Mouse (Mus musculus) hematopoietic stem cell, adult 5-6 weeks (primary cell): Measurements from ENCODE around the gene Spag9. TPM values are rescaled to one million over a fixed set of nuclear protein-coding genes. Genes with fewer than 3 reads are reported as not detected.

Experiments
- ATAC-seq, 2 experiments: fragments of 125-278 bp in 1 of 2; replicated peaks in 1 of 2; 2 replicates each; pipeline ENCODE4 v1.8.0; 2016 to 2017; ENCODE audit warnings: inconsistent platforms in 2 of 2, mild to moderate bottlenecking in 2 of 2, moderate number of reproducible peaks in 2 of 2, low read depth in 1 of 2, moderate TSS enrichment in 1 of 2; ENCODE audit not compliant: low FRiP score in 2 of 2, poor library complexity in 2 of 2, severe bottlenecking in 2 of 2, insufficient read depth in 1 of 2, low TSS enrichment in 1 of 2
- total RNA-seq: library from RNA; stranded (forward); fragments of 172-1452, 232-1000 nt; gene quantifications from 2 replicates; pipeline ENCODE4 v1.2.3, GENCODE M21; 2017

Spag9 gene
- total RNA-seq, 1 experiment from 2014 or later = 106 TPM

- ATAC-seq = no peak
Measured at GRCm38 (mm10) chr11:94116655-94117054, 120.8 kb downstream of the Spag9 start.

GRCm38 (mm10) chr11:94117836-94118235 lies 121.9 kb downstream of the Spag9 start:
- ATAC-seq = no peak

- ATAC-seq = peak in 1 of 2 experiments; percentile 64; a peak in 1 of 4 replicates
Measured at GRCm38 (mm10) chr11:94118612-94119011, 122.7 kb downstream of the Spag9 start.

DNA sequence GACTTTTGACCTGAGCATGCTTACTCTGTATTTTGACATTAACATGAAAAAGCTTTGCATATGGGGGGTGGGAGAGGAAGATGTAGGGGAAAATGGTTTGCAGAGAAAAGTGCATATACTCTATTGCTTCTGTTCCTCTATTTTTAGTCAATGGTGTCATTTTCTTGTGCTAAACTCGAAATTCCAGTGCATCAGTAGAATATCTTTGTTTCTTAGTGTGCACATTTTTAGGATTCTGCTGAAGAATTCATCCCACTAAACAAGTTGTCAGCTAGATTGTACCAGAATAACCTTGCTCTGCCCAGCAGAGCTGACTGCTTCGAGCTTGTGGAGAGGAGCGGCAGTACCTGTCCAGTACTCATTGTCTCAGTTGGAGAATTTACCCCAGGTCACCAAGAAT lies 124.8 kb downstream of the Spag9 start:
- ATAC-seq = no peak

- no peak for ATAC-seq
Measured at GRCm38 (mm10) chr11:94121501-94121900, 125.6 kb downstream of the Spag9 start.

DNA sequence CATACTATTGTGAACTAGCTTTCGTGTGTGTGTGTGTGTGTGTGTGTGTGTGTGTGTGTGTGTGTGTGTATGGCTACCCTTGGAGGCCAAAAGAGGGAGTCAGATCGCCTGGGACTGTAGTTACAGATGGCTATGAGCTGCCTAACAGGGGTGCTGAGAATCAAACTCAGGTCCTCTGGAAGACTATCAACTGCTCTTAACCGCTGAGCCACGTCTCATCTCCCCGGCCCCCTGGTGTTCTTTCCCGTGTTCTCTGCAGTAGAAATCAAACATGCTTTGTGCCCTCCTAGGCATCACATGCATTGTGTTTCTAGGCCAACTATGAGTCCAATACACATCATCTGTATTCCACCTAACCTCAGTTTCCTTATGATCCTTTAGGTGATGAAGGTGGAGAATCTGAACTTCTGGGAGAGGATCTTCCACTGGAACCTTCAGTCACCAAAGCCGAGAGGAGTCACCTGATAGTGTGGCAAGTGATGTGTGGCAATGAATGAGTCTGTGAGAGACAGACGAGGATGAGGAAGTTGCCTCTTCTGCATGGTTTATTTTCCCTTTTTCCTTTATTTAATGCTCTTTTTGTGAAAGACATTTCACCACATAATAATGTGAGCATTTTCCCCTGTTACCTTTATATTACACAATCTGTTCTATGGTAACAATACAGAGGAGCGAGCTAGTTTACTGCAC lies 126.6 kb downstream of the Spag9 start:
- ATAC-seq = peak in 1 of 2 experiments; percentile 72; a peak in 2 of 4 replicates

DNA sequence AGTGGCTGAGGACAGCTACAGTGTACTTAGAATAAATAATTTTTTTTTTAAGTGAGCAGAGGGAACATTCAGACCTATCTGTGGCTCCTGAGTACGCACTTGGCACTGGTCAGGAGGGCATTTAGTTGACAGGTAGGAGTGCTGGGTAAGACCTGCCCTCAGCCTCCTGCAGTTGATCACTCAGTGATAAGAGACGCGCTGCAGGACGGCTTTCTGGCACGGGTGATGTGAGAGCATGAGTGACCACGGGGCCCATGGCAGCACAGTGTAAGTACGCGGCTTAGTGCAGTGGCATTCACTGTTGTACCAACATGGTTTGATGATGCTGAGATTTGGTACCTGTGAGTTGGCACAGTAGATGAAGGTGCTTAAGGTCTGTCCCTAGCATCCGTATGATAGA lies 130.8 kb downstream of the Spag9 start:
- ATAC-seq = no peak

DNA sequence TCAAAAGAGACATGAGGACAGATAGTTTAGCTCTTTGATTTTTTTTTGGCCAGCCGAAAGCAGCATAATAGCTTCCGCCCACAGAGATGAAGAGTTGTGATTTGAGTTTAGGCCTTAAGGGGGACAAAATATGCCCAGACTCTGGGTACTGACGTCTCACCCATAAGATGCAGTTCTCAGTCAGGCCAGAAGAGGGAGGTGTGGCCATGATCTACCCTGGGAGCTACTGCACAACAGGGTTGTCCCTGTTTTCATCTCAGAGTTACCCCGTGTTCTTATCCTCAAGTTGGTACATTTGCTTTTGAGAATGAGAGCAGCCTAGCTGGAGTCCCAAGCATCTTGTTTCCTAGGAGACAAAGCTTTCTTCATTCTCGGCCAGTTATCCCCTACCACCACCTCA lies 132.1 kb downstream of the Spag9 start:
- ATAC-seq = peak; percentile 86 to 87

DNA sequence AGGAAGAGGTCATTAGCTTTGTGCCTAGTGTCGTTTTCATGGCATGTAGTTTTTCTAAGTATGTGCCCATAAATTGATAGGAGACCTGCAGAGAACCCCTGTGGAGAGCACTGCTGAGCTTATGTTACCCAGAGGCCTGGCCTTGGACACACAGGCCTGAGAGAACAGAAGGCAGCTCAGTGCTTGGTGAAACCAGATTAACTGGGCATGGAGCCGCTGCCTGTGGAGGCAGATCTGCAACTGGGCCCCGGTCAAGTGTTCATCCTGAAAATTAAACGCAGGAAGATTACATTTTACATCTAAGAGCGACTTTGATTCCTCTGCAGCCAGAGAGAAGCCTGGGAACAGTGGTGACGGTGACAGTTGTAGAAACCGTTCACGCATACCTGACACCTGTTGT lies 132.6 kb downstream of the Spag9 start:
- ATAC-seq = no peak

- peak; percentile 44 to 58 for ATAC-seq
Measured at GRCm38 (mm10) chr11:94129261-94130059, 133.6 kb downstream of the Spag9 start.

DNA sequence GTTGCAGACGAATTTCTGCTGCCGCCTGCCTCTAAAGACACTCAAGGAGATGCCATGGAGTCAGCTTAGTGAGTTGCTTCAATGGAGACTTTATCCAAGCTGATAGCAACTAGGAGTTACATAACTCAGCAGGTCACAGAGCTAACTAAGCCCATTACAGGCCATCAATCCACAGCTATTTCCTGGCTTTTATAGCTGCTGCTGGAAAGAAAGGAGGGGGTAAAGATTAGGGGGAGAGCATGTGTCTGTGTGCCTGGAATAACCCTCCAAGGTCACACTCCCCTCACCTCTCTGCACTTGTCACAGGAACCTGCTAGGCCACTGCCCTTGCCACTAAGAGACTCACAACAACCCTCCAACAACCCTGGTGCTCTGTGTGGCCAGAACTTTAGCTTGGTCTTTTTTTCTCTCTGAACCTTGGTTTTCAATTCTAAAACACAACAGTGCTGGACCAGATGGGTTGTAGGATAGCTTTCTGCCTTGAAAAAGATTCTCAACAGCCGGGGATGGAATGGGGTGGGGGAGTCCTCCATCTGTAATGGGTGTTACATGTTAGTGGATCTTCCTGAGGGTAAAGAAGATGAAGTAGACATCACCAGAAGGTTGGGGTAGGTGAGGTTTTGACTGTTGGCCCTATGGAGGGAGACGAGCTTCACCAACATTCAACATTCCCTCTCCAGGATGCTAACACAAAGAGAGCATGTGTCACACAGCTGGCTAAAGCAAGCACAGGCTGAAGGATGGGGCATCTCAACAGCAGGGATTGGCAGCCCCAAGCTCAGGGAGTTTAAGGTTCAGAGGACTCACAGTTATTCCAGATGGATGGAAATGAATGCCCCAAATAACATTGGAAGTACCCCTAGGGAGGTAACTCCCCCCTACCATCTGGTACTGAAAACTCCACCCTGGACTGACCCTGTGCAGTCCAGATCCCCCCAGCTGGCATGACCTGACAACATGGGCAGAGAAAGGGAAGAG lies 134.5 kb downstream of the Spag9 start:
- no peak for ATAC-seq

DNA sequence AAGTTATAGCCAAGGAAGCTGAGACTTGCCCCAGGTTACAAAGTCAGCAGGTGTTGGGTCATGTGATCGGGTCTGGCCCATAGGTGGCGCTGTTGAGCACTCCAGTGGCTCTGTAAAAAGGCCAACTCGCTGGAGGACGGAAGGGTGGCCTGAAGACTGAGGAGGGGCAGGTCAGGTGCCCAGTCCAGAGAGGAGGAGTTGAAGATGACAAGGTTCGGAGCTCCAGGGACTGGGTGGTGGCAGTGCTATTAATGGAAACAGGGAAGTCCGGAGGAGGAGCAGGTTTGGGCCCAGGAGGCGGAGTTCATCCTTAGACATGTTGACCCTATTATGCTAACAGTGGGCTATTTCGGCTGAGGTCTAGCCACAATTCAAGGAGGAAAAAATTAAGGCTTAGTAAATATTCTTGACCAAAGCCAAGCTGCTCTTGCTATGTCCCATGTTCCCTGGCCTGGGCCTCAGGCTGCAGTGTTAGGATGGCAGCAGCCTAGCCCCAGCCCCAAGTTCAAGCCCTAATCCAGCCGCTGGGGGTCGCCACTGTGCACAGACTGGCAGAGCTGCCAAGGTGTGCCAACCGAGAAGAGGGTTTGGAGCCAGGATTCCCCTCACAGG lies 137.6 kb downstream of the Spag9 start:
- ATAC-seq = peak; percentile 74 to 83

DNA sequence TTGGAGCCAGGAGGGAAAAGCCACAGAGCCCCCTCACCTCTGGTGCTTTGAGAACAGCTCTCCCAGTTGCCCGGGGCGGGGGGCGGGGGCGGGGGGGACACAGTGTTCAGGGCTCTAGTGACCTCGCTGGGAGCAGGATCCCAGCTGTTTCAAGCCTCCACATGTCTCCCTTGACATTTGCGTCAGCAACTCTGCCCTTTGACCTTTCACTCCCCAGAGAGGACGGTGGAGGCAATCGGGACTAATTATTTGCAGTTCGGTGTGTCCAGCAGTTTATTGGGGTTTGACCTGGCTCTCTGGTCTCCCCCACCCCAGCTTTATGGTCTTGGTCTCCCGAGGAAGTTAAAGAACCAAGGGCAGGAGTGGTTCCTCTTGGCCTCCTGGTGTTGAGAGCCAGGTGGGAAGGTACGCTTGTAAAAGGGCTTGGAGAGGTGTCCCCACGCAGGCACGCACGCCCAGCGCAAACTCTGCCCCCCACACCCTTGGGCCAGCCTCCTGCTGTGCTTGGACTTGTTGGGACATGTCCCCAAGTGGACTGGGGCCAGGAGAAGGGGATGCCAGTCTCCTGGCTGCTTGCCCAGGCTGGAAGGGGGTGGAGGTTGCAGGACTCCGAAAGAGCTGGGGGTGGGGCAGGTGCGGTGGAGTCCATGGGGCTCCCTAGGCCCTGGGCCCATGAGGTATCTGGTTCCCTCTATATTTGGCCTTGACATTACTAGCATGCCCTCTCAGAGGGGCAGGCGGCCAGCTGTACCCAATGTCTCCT lies 138.4 kb downstream of the Spag9 start:
- ATAC-seq = no peak

- ATAC-seq = no peak
Measured at GRCm38 (mm10) chr11:94135581-94136001, 139.7 kb downstream of the Spag9 start.

DNA sequence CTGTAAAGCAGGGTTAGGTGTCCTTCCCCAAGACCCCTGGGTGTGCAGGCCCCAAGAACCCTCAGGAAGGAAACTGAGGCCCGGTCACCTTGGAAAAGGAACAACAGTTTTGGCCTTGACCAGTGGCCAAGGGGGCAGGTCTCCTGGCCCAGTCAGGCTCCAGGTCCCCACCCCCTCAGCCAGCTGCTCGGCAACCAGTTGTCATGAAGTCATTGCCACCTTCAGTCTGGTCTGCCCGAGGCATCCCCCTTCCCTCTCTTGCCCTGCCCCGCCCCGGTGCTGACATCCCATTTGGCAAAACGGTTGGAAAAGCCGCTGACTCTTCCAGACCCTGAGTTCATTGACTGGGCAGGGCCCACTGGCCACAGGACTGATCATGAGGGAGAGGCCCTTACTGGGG lies 140.8 kb downstream of the Spag9 start:
- ATAC-seq = no peak

DNA sequence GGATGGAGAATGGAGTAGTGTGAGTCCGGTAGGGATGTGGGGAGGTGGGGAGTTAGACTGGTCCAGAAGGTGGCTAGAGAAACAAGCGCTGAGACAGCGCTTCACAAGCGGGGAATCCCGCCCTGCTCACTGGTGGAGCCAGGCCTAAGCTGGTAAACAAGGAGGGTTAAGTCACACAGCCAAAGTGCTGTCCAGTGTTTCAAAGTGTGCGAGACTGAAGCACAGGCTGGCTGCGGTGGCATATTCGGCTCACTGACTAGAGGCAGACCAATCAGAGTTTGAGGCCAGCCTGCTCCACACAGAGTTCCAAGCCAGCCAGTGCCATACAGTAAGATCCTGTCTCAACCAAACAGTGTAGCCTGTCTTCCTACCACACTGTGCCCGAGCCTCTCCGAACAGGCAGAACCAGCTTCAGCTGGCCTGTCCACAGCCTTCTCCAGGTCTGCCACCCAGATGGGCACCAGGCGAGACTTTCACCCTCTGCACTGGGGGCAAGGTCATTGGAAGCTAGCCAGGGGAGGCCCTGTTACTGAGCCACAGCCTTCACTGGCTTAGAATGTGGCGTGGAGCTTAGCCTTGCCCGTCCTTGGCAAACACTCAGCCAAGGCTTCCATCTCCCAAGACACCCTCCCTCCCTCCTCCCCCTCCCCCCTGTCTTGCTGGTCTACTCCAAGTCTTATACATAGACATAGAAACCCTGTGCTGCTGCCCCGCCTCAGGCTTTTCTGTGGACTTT lies 141.6 kb downstream of the Spag9 start:
- ATAC-seq = no peak
